ENCODE assay signal across 15 mouse cellular contexts in genomic region chr12:76499276-76499675, GRCm38 (mm10).
"Had no signal": no experiment of that assay in that cellular context is flagged by ENCODE, and none has a peak within 500 bp of the region (broad histone marks: within the 10 kb centered on the region; RNA-seq: fewer than 3 reads in every experiment).

No protein-coding gene starts in this region.

- H3K4me2 ChIP-seq: liver, embryonic 13.5 days; midbrain, embryonic 13.5 days; neural tube, embryonic 13.5 days had no signal

- H3K9ac ChIP-seq: liver, embryonic 13.5 days; midbrain, embryonic 13.5 days; neural tube, embryonic 13.5 days had no signal

- ATAC-seq: midbrain, embryonic 13.5 days; midbrain, embryonic 16.5 days had no signal

- H3K27ac ChIP-seq: layer of hippocampus, adult 2 months; liver, embryonic 13.5 days; midbrain, embryonic 10.5 days; midbrain, embryonic 13.5 days; neural tube, embryonic 13.5 days had no signal

- DNase-seq: kidney, adult 18-20 months; kidney, adult 9 months; kidney, postnatal 14 days; layer of hippocampus, adult 9-11 months; liver, embryonic 13.5 days; lung, adult 2 months; lung, postnatal 36 days; thymus, postnatal 25 days had no signal

- H3K4me3 ChIP-seq: layer of hippocampus, adult 2 months; liver, embryonic 13.5 days; megakaryocyte, embryonic 14.5 days; midbrain, embryonic 10.5 days; midbrain, embryonic 13.5 days; myocyte; neural tube, embryonic 13.5 days had no signal

- H3K9me3 ChIP-seq: liver, embryonic 13.5 days; megakaryocyte, embryonic 14.5 days; midbrain, embryonic 10.5 days; midbrain, embryonic 13.5 days; neural tube, embryonic 13.5 days had no signal

- H3K36me3 ChIP-seq: liver, embryonic 13.5 days; midbrain, embryonic 10.5 days; midbrain, embryonic 13.5 days; neural tube, embryonic 13.5 days had no signal

- H3K4me1 ChIP-seq: midbrain, embryonic 13.5 days; neural tube, embryonic 13.5 days had no signal
